Mouse (Mus musculus): ENCODE measurements around the gene Cc2d2a. TPM values are rescaled to one million over a fixed set of nuclear protein-coding genes. Genes with fewer than 3 reads are reported as not detected.

Gene Cc2d2a
- polyA plus RNA-seq, 1 experiment from 2014 or later: 8.4 TPM

DNA sequence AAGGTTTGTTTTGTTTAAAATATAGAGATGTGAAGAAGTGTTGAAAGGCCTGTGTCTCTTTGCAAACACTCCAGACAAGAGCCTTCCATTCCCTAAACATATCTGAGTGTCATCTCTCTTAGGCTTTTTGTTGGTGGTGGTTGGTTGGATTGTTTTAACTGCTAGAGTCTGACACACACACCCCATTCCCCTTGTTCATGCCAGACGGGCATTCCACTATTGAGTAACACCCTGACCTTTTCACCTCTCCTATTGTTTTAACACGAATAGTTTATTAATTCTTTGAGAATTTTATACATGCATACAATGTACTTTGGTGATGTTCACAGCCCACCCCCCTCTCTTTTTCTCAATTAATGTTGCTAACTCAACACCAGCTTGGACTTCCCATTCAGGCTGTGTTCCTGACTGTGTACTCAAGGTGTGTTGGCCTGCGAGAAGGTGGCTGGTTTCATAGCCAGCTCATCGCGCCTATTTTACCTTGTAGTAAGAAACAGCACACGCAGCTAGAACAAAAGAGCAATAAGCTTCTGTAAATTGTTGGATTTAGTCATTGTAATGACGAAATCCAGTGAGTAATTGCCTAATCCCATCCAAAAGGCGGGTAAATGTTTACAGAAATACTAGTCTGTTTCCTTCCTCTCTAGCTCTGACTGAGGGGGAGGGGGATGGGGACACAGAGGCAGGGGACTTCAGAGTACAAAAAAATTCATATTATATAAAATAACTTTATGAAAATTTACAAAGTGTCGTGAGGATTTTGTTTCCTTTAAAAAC is 126.0 kb downstream of the Cc2d2a start:
- no peak for ATAC-seq
- WGBS: 82% methylated on average over 9 of the region's 9 CpGs
- Histone ChIP-seq H3K27me3 (replicated peaks; ENCODE audit: control insufficient read depth, insufficient read depth, low read length) (no peaks in the 10 kb centered on the region), H3K36me3 (ENCODE audit: control insufficient read depth, insufficient read depth, low read length) (no peaks in the 10 kb centered on the region), H3K9ac (ENCODE audit: low read depth, low read length) (no peak overlapping the region), H3K4me1 (ENCODE audit: control insufficient read depth, insufficient read depth, low read depth, low read length) (no peaks in the 10 kb centered on the region), H3K27ac (ENCODE audit: low read depth, low read length) (no peak overlapping the region), H3K4me3 (ENCODE audit: low read length) (no peak overlapping the region), H3K9me3 (ENCODE audit: control insufficient read depth, low read length) (peaks cover 2% of the 10 kb centered on the region; the same call in 1 of the 2 replicates), H3K4me2 (ENCODE audit: low read length) (no peak overlapping the region)

Other genes with a start within 250 kb of the Cc2d2a start
- gene C1qtnf7, start 146.8 kb upstream of the Cc2d2a start, polyA plus RNA-seq (2015; fragmentation: Nextera tagmentation; extraction: Ambion mirVana): 1.2 and 1.9 TPM in 2 replicates
- gene Bst1, start 156.5 kb downstream of the Cc2d2a start, polyA plus RNA-seq (2015; fragmentation: Nextera tagmentation; extraction: Ambion mirVana): not detected in 2 replicates
- 79.3 and 82.2 TPM in 2 replicates for gene Fbxl5, start 159.3 kb downstream of the Cc2d2a start, polyA plus RNA-seq (2015; fragmentation: Nextera tagmentation; extraction: Ambion mirVana)
- 2.8 and 3.0 TPM in 2 replicates for gene Cd38, start 206.2 kb downstream of the Cc2d2a start, polyA plus RNA-seq (2015; fragmentation: Nextera tagmentation; extraction: Ambion mirVana)